Mouse (Mus musculus) gastrocnemius, postnatal 36 days (tissue): ENCODE measurements around the gene Tspo. TPM values are rescaled to one million over a fixed set of nuclear protein-coding genes. Genes with fewer than 3 reads are reported as not detected.

Source experiments
- DNase-seq, 2 experiments: peaks; one replicate each; pipeline ENCODE4 v3.0.0; 2022
- intact Hi-C: fragments of 180-260 bp; cut with DNase I; formaldehyde crosslinking; loops from one replicate; pipeline ENCODE4 v1.15.1; 2025
- long read RNA-seq, 2 experiments: library from polyadenylated mRNA; stranded (forward); transcript quantifications; one replicate each; pipeline ENCODE4 v2.0.0; 2021
- total RNA-seq, 2 experiments: library from RNA; stranded (reverse); gene quantifications; 2 replicates each; pipeline ENCODE4 v1.2.3; 2021

The Tspo gene
- 10 to 100 TPM; 20.8 to 23.4 TPM for total RNA-seq
- long read RNA-seq, experiment 1, transcript Tspo-201 (4 exons, 837 nt), result major isoform, 48 of 53 reads
- long read RNA-seq, experiment 1, partial matches to known transcripts, result 5 of 53 reads
- long read RNA-seq, experiment 1, other reads (novel, unspliced or antisense), result 0 of 53 reads
- long read RNA-seq, experiment 2, transcript Tspo-201 (4 exons, 837 nt), result major isoform, 48 of 57 reads
- long read RNA-seq, experiment 2, partial matches to known transcripts, result 9 of 57 reads
- long read RNA-seq, experiment 2, other reads (novel, unspliced or antisense), result 0 of 57 reads

- intact Hi-C loops, result no loop called here
- DNase-seq, result peak; percentile 60 to 65
Measured at GRCm38 (mm10) chr15:83563327-83563856, at the start of gene Tspo, which contains the start of gene Mcat. Gene Tspo, plus strand, starts transcription at chr15:83563592. Gene Mcat, minus strand, starts transcription at chr15:83563787.

- DNase-seq, result no peak
- intact Hi-C loops, result loop anchor here (5.0 kb wide), 2 partner anchors 108 to 133 kb away; no protein-coding TSS in a partner anchor
Measured at GRCm38 (mm10) chr15:83515018-83515417, 48.4 kb upstream of the Tspo start.

- DNase-seq, result peak; percentile 36 to 54
- intact Hi-C loops, result loop anchor here (2.0 to 5.0 kb wide), 3 partner anchors 111 to 308 kb away; no protein-coding TSS in a partner anchor
Measured at GRCm38 (mm10) chr15:83518215-83519048, 45.0 kb upstream of the Tspo start.

- intact Hi-C loops, result loop anchor here (5.0 kb wide), 1 partner anchor 354 kb away; no protein-coding TSS in a partner anchor
- no peak for DNase-seq
Measured at GRCm38 (mm10) chr15:83520861-83521382, 42.5 kb upstream of the Tspo start.

- intact Hi-C loops, result loop anchor here (5.0 kb wide), 1 partner anchor 356 kb away; no protein-coding TSS in a partner anchor
- no peak for DNase-seq
Measured at GRCm38 (mm10) chr15:83523196-83523595, 40.2 kb upstream of the Tspo start.

- intact Hi-C loops, result loop anchor here (5.0 kb wide), 1 partner anchor 356 kb away; no protein-coding TSS in a partner anchor
- no peak for DNase-seq
Measured at GRCm38 (mm10) chr15:83523638-83524332, 39.6 kb upstream of the Tspo start.

GRCm38 (mm10) chr15:83524333-83524729, 39.1 kb upstream of the Tspo start:
- intact Hi-C loops, result loop anchor here (5.0 kb wide), 1 partner anchor 357 kb away; no protein-coding TSS in a partner anchor

GRCm38 (mm10) chr15:83526424-83527091, 36.8 kb upstream of the Tspo start, which contains the start of gene Bik:
Gene Bik, plus strand, starts transcription at chr15:83526862.
- intact Hi-C loops, result no loop called here

More at GRCm38 (mm10) chr15:83524333-83524729, 39.1 kb upstream of the Tspo start:
- no peak for DNase-seq

GRCm38 (mm10) chr15:83527092-83527437, 36.3 kb upstream of the Tspo start:
- DNase-seq, result no peak
- intact Hi-C loops, result no loop called here

More at GRCm38 (mm10) chr15:83526424-83527091, 36.8 kb upstream of the Tspo start, which contains the start of gene Bik:
- peak; percentile 35 to 49 for DNase-seq

- DNase-seq, result no peak
- intact Hi-C loops, result no loop called here
Measured at GRCm38 (mm10) chr15:83527747-83528146, 35.6 kb upstream of the Tspo start.

- intact Hi-C loops, result no loop called here
- DNase-seq, result no peak
Measured at GRCm38 (mm10) chr15:83528892-83529291, 34.5 kb upstream of the Tspo start.

- DNase-seq, result no peak
- intact Hi-C loops, result no loop called here
Measured at GRCm38 (mm10) chr15:83529765-83530164, 33.6 kb upstream of the Tspo start.

- intact Hi-C loops, result no loop called here
- DNase-seq, result no peak
Measured at GRCm38 (mm10) chr15:83530233-83530632, 33.2 kb upstream of the Tspo start.

GRCm38 (mm10) chr15:83530688-83531087, 32.7 kb upstream of the Tspo start:
- no peak for DNase-seq
- intact Hi-C loops, result no loop called here

GRCm38 (mm10) chr15:83531961-83532469, 31.4 kb upstream of the Tspo start:
- DNase-seq, result no peak
- intact Hi-C loops, result no loop called here

GRCm38 (mm10) chr15:83532606-83533005, 30.8 kb upstream of the Tspo start:
- DNase-seq, result no peak
- intact Hi-C loops, result no loop called here

GRCm38 (mm10) chr15:83534960-83535889, 28.2 kb upstream of the Tspo start:
- intact Hi-C loops, result no loop called here

GRCm38 (mm10) chr15:83535890-83536231, 27.5 kb upstream of the Tspo start:
- no peak for DNase-seq
- intact Hi-C loops, result no loop called here

More at GRCm38 (mm10) chr15:83534960-83535889, 28.2 kb upstream of the Tspo start:
- no peak for DNase-seq
